Mouse (Mus musculus): Measurements from ENCODE around the gene Ern1.

DNA sequence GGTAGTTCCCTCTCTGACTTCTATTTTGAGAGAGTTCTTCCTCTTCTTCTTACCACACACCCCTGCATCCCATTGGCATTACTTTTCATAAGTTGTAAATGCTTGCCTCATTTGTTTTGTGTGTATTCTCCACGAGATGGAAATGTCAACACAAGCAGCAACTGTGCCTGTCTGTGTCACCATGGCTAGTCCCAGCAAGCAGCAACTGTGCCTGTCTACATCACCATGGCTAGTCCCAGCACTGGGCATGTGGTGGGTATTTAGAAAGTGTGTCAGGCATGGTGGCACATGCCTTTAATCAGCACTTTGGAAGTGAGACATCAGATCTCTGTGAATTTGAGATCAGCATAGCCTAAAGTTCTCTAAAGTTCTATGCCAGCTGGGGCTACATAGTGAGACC, 133.5 kb downstream of the Ern1 start:
- TF ChIP-seq CTCF (IDR thresholded peaks at IDR 0.05; ENCODE audit: borderline replicate concordance, insufficient read depth, low read length), result no peak
- TF ChIP-seq POLR2A (IDR thresholded peaks at IDR 0.05; ENCODE audit: low read depth, low read length), result no peak
